Mouse (Mus musculus) neural tube, embryonic 10.5 days (tissue): ENCODE data around the gene 2010300C02Rik.

Experiments
- DNase-seq: peaks from one replicate; pipeline ENCODE4 v3.0.0-alpha.2; 2017; ENCODE audit warnings: low spot score; ENCODE audit errors: extremely low spot score

Gene 2010300C02Rik

DNA sequence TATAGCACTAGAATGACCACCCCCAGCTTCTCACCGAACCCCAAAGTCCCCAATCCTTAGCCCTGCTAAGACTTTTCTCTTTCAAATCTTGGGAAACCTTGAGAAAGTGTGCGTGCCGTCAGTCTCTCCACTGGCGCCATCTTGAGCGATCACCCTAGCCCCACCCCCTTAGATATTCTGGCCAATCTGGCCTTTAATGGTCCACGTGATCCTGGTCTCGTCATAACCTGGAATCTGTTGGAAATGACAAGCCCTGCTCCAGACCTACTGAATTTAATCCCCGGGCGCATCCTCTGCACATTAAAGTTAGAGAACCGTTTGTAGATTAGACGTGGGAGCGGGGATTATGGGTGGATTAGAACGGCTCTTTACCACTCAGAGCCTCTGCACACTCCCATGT lies 140.2 kb downstream of the 2010300C02Rik start:
- DNase-seq: no peak

DNA sequence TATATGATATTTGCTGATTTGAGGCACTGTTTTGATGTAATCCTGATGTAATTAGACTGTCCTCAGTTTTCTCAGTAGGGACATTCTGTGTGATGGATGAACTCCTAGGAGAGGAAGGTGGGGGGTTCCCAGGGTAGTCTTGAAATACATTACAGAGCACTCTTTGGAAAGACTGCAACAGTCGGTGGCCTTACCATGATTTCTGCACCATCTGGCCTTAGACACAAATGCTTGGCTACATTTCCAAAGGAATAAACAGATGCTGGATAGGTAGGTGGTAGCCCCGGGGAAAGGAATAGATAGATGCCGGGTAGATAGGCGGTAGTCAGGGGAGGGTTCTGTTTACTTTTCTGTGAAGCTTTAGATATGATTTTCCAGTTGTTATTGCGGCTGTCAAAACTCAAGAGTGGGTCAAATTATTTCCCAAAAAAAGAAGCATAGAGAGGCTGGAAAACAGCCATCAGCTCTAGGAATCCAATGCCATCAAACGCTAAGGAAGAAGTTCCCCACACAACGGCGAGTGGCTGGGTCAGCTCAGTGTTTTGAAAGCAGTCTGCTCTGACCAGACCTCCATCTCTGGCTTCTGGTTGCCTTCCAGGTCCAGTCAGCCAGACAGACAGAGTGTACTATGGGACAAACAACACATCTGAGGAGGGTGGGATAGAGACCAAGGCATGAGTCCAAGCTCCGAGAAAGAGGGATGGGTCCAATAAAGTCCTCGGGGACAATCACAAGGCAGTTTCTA lies 147.2 kb downstream of the 2010300C02Rik start:
- no peak for DNase-seq

DNA sequence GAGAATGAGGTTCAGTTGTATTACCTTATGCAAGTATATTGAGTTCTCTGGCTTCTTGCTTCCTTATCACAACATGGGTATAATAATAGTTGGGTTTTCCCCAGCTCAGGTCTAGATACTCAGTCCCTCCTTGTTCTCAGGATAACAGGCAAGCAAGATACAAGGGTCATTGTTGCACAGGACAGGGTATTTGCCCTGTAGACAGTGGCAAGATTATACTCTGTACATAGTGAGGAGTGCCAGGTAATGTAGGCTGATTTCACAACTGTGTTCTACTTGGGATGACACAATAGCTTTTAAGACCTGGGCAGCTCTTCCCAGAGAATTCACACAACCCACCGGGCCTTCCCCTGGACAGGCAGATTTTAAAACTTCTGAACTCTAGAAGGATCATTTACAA lies 151.5 kb downstream of the 2010300C02Rik start:
- no peak for DNase-seq

- no peak for DNase-seq
Measured at GRCm38 (mm10) chr1:37566754-37567153, 153.1 kb downstream of the 2010300C02Rik start.

GRCm38 (mm10) chr1:37566344-37566743 lies 153.5 kb downstream of the 2010300C02Rik start:
- DNase-seq: no peak

DNA sequence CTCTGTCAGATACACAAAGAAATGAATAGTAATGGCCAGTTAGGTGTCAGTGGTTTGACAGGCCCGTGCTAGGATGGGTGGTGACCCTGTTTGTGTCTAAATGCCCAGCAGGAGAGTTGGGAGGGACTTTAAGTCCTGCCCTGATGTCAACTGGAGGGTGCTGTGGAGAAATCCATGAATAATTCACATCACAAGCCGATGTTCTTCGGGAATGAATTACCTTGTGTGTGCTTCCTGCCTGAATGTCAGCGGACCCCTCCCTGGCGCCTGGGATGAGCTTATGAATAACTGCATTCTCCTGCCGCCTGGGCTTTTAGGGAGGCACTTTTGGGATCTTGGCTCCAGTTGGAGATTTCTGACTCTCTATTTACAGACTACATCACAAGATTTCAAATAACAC lies 154.5 kb downstream of the 2010300C02Rik start:
- no peak for DNase-seq

DNA sequence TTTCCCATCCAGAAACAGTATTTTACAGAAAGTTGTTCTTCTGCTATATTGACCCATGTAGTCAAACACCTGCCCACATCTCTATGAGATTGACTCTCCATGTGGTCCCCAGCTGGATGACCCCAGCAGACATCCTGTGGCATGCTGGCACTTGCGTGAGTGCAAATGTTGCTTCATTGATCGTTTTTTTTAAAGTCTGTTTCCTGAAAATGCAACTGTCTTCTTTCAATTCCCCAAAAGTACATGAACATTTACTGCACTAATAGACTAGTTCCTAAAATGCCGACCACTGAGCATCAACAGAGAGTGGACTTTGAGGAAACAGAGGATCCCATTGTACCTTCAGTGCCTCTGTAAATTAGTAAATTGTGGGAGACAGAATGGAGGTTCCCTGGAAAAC lies 157.9 kb downstream of the 2010300C02Rik start:
- DNase-seq: no peak
